In the genomic region with DNA sequence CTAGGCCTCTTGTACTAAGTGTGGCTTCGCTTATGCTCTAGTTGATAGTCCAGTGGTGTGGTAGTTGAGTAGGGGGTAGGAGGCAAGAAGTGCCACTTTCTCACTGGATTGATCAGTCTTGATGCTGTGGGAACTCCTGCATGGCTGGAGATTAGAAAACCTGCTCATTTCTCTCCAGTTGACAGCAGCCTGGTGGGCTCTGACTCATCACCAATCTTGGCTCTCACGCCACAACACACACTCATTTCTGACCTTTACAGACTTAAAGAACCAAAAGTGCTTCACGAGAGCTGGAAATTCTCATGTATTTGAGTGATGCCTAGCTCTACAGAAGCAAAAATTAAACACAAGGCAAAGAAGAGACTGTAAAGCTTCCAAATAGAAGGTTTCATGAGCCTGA, we compare ENCODE assay signal across 25 mouse cellular contexts. TPM values are rescaled to one million over a fixed set of nuclear protein-coding genes. Genes with fewer than 3 reads are reported as not detected.
DNase-seq lines count a peak whose midpoint lies in the region; ATAC-seq and TF ChIP-seq lines count a peak whose summit lies in the region.
"Had no signal": no experiment of that assay in that cellular context is flagged by ENCODE, and none has a peak within 500 bp of the region (broad histone marks: within the 10 kb centered on the region; RNA-seq: fewer than 3 reads in every experiment).

No protein-coding gene starts in this region.

- H3K36me3 ChIP-seq in lung, postnatal 0 days (ENCODE audit: insufficient read depth, low read length) = no peaks in the 10 kb centered on the region
- H3K36me3 ChIP-seq in hindbrain, embryonic 10.5 days = no peaks in the 10 kb centered on the region
- H3K36me3 ChIP-seq: embryonic facial prominence, embryonic 13.5 days; heart, embryonic 10.5 days; hindbrain, embryonic 13.5 days; intestine, embryonic 15.5 days had no signal

- TF ChIP-seq EP300 in lung, postnatal 0 days (IDR thresholded peaks at IDR 0.05) = no peak

- H3K27me3 ChIP-seq in lung, postnatal 0 days (replicated peaks; ENCODE audit: insufficient read depth, low read length) = no peaks in the 10 kb centered on the region
- no peaks in the 10 kb centered on the region for H3K27me3 ChIP-seq in hindbrain, embryonic 10.5 days (ENCODE audit: insufficient read depth, poor library complexity, severe bottlenecking)
- H3K27me3 ChIP-seq: CH12.LX; embryonic facial prominence, embryonic 13.5 days; forebrain, embryonic 13.5 days; hindbrain, embryonic 13.5 days; intestine, embryonic 15.5 days had no signal

- H3K4me1 ChIP-seq in lung, postnatal 0 days (ENCODE audit: insufficient read depth, low read depth, low read length) = no peaks in the 10 kb centered on the region
- no peaks in the 10 kb centered on the region for H3K4me1 ChIP-seq in hindbrain, embryonic 10.5 days (replicated peaks)
- H3K4me1 ChIP-seq: embryonic facial prominence, embryonic 13.5 days; forebrain, embryonic 13.5 days; heart, embryonic 10.5 days; hindbrain, embryonic 13.5 days; intestine, embryonic 15.5 days had no signal

- no peak overlapping the region for H3K4me2 ChIP-seq in lung, postnatal 0 days (replicated peaks; ENCODE audit: low read depth, low read length)
- H3K4me2 ChIP-seq: embryonic facial prominence, embryonic 13.5 days; forebrain, embryonic 13.5 days; hindbrain, embryonic 13.5 days; intestine, embryonic 15.5 days had no signal

- TF ChIP-seq CTCF in lung, postnatal 0 days (IDR thresholded peaks at IDR 0.05) = no peak

- 79% methylated on average over 3 of the region's 3 CpGs for WGBS in lung, postnatal 0 days
- WGBS in hindbrain, embryonic 10.5 days = 91% methylated on average over 3 of the region's 3 CpGs

- no peaks in the 10 kb centered on the region for H3K9me3 ChIP-seq in lung, postnatal 0 days (ENCODE audit: low read length)
- H3K9me3 ChIP-seq in hindbrain, embryonic 10.5 days = no peaks in the 10 kb centered on the region
- H3K9me3 ChIP-seq: embryonic facial prominence, embryonic 13.5 days; forebrain, embryonic 13.5 days; heart, embryonic 10.5 days; hindbrain, embryonic 13.5 days; intestine, embryonic 15.5 days had no signal

- H3K9ac ChIP-seq in lung, postnatal 0 days (replicated peaks; ENCODE audit: low read depth) = no peak overlapping the region
- H3K9ac ChIP-seq: embryonic facial prominence, embryonic 13.5 days; forebrain, embryonic 13.5 days; forebrain, postnatal 0 days; hindbrain, embryonic 13.5 days; intestine, embryonic 15.5 days had no signal

- ATAC-seq in lung, postnatal 0 days = no peak
- ATAC-seq: forebrain, embryonic 13.5 days; forebrain, postnatal 0 days; hindbrain, postnatal 0 days; intestine, embryonic 15.5 days had no signal

- no peak overlapping the region for H3K27ac ChIP-seq in lung, postnatal 0 days (ENCODE audit: low read length)
- H3K27ac ChIP-seq in hindbrain, embryonic 10.5 days = no peak overlapping the region
- H3K27ac ChIP-seq: embryonic facial prominence, embryonic 13.5 days; forebrain, embryonic 13.5 days; gastrocnemius, adult 2 months; heart, embryonic 10.5 days; hindbrain, embryonic 13.5 days; hindbrain, postnatal 0 days; intestine, embryonic 15.5 days had no signal

- DNase-seq in adrenal gland, adult 2 months = peak; percentile 36
- no peak for DNase-seq in adrenal gland, adult 18-20 months (ENCODE audit: low spot score in 2 of 2)
- DNase-seq in adrenal gland, postnatal 14 days = peak; percentile 22
- peak; percentile 5 for DNase-seq in fibroblast of lung, adult 2 months (ENCODE audit: low read depth)
- DNase-seq in lung, postnatal 0 days (ENCODE audit: low spot score) = no peak
- DNase-seq in hindbrain, embryonic 10.5 days (ENCODE audit: low spot score) = no peak
- no peak for DNase-seq in thymus, postnatal 25 days
- DNase-seq: cerebellum, adult 11-12 months; cerebellum, adult 9-11 months; cerebellum, postnatal 36 days; forebrain, postnatal 0 days; gastrocnemius, adult 2 months; gastrocnemius, postnatal 36 days; heart, adult 11 months; heart, postnatal 10 days; heart, postnatal 4 days; kidney, adult 18-20 months had no signal

- no peak overlapping the region for H3K4me3 ChIP-seq in lung, postnatal 0 days (ENCODE audit: low read depth, low read length)
- H3K4me3 ChIP-seq in hindbrain, embryonic 10.5 days = no peak overlapping the region
- H3K4me3 ChIP-seq: embryonic facial prominence, embryonic 13.5 days; forebrain, embryonic 13.5 days; gastrocnemius, adult 2 months; heart, embryonic 10.5 days; hindbrain, embryonic 13.5 days; intestine, embryonic 15.5 days had no signal

RNA-seq across cellular contexts. Expression of gene Vgll1, which starts 19.1 kb away (rescaled TPM):
- total RNA-seq in adrenal gland, adult 2 months (2021) = not detected
- not detected in 2 replicates for polyA plus RNA-seq in adrenal gland, adult 2 months (2012; rRNA removed)
- total RNA-seq in adrenal gland, adult 18-20 months (2021) = not detected
- not detected in 2 replicates for total RNA-seq in adrenal gland, postnatal 14 days (2021)
- polyA plus RNA-seq in lung, postnatal 0 days (2015; fragmentation: Nextera tagmentation; extraction: Ambion mirVana) = 0.17 and 0.20 TPM in 2 replicates
- 0.10 and 0.12 TPM in 2 replicates for polyA plus RNA-seq in hindbrain, embryonic 10.5 days (2016; fragmentation: Nextera tagmentation; extraction: Ambion mirVana)
- total RNA-seq: forebrain, postnatal 0 days; gastrocnemius, adult 2 months; gastrocnemius, postnatal 36 days; heart, postnatal 10 days; heart, postnatal 4 days; hindbrain, postnatal 0 days had no signal
- polyA plus RNA-seq: forebrain, embryonic 13.5 days; forebrain, postnatal 0 days; heart, embryonic 14.5 days; hindbrain, embryonic 13.5 days; hindbrain, postnatal 0 days; intestine, embryonic 15.5 days had no signal

RNA-seq across cellular contexts. Expression of gene Htatsf1, which starts 53.6 kb away (rescaled TPM):
- 10 to 100 TPM; 35.5 to 46.9 TPM for total RNA-seq in adrenal gland, adult 2 months (2021)
- 44.1 and 46.9 TPM in 2 replicates for polyA plus RNA-seq in adrenal gland, adult 2 months (2012; rRNA removed)
- 10 to 100 TPM; 37.1 to 41.7 TPM for total RNA-seq in adrenal gland, adult 18-20 months (2021)
- total RNA-seq in adrenal gland, postnatal 14 days (2021) = 40.9 and 41.9 TPM in 2 replicates
- 46.3 and 47.8 TPM in 2 replicates for polyA plus RNA-seq in lung, postnatal 0 days (2015; fragmentation: Nextera tagmentation; extraction: Ambion mirVana)
- polyA plus RNA-seq in hindbrain, embryonic 10.5 days (2016; fragmentation: Nextera tagmentation; extraction: Ambion mirVana) = 60.4 and 73.7 TPM in 2 replicates

Comparison
In these comparisons a context has a peak if more than half of its experiments do, and no peak if none do; other contexts are left out.
1. DNase-seq: peak in adrenal gland, adult 2 months (single experiment), adrenal gland, postnatal 14 days (single experiment) and fibroblast of lung, adult 2 months (single experiment); none in adrenal gland, adult 18-20 months (0 of 2), lung, postnatal 0 days (single experiment), hindbrain, embryonic 10.5 days (single experiment) and thymus, postnatal 25 days (single experiment).